Mouse (Mus musculus) heart, postnatal 0 days (tissue): ENCODE measurements around the gene Inha. TPM values are rescaled to one million over a fixed set of nuclear protein-coding genes. Genes with fewer than 3 reads are reported as not detected.

Experiments used
- ATAC-seq: fragments of 200-750 bp; cut with Nextera tagmentation; 2 replicates; pipeline ENCODE4 v1.8.0; 2017; ENCODE audit warnings: low read depth, moderate number of reproducible peaks, moderate library complexity; ENCODE audit not compliant: insufficient read depth
- DNase-seq: peaks from one replicate; pipeline ENCODE4 v3.0.0-alpha.2; 2016; ENCODE audit warnings: low spot score
- H3K27ac ChIP-seq: fragments of 300-500 bp; sonication (generic); 2 replicates; pipeline ENCODE4 v1.5.1; 2014; ENCODE audit warnings: low read depth, mild to moderate bottlenecking
- H3K27me3 ChIP-seq: fragments of 300-500 bp; sonication (generic); 2 replicates; pipeline ENCODE4 v1.6.1; 2014; ENCODE audit warnings: low read length, mixed read lengths; ENCODE audit not compliant: control insufficient read depth, insufficient read depth
- H3K36me3 ChIP-seq: fragments of 300-500 bp; sonication (generic); replicated peaks from 2 replicates; pipeline ENCODE4 v1.6.1; 2014; ENCODE audit warnings: low read length, mixed read lengths; ENCODE audit not compliant: control insufficient read depth, insufficient read depth
- H3K4me1 ChIP-seq: fragments of 300-500 bp; sonication (generic); 2 replicates; pipeline ENCODE4 v1.6.1; 2014; ENCODE audit warnings: antibody characterized with exemption; ENCODE audit not compliant: control insufficient read depth, insufficient read depth
- H3K4me2 ChIP-seq: fragments of 300-500 bp; sonication (generic); 2 replicates; pipeline ENCODE4 v1.6.1; 2014; ENCODE audit warnings: low read depth, mild to moderate bottlenecking, low read length, moderate library complexity
- H3K4me3 ChIP-seq: fragments of 300-500 bp; sonication (generic); 2 replicates; pipeline ENCODE4 v1.5.1; 2014; ENCODE audit warnings: low read depth, low read length
- H3K9ac ChIP-seq: fragments of 300-500 bp; sonication (generic); replicated peaks from 2 replicates; pipeline ENCODE4 v1.6.1; 2014; ENCODE audit warnings: low read depth, low read length, mixed read lengths
- H3K9me3 ChIP-seq: fragments of 300-500 bp; sonication (generic); replicated peaks from 2 replicates; pipeline ENCODE4 v1.6.1; 2016; ENCODE audit warnings: low read length; ENCODE audit not compliant: control insufficient read depth
- CTCF ChIP-seq: IDR thresholded peaks from 2 replicates; pipeline ENCODE4 v1.5.1; 2016; ENCODE audit warnings: antibody characterized with exemption, control low read depth, low read depth
- EP300 ChIP-seq: IDR thresholded peaks from 2 replicates; pipeline ENCODE4 v1.6.1; 2016; ENCODE audit warnings: antibody characterized with exemption, low read depth
- WGBS: fragments of 180-500 bp; shearing (Covaris S2); extraction: QIAGEN DNeasy Blood & Tissue Kit; methylation state at CpG from one replicate; pipeline ENCODE4 v1.1.7; 2014; 5-methylcytosine and 5-hydroxymethylcytosine counted together
- polyA plus RNA-seq: library from polyadenylated mRNA; unstranded; fragments of >200 nt; fragmentation: Nextera tagmentation; extraction: Ambion mirVana; gene quantifications from 2 replicates; pipeline ENCODE4 v1.2.1, GENCODE M21; 2015
- total RNA-seq: library from RNA; depleted of rRNA; stranded (reverse); fragments of >200 nt; gene quantifications from 2 replicates; pipeline ENCODE4 v1.2.3, GENCODE M21; 2014; ENCODE audit warnings: low replicate concordance

Inha gene
- total and polyA plus RNA-seq, 2 experiments from 2014 or later, result 7.3 to 8.2 TPM

- WGBS, result 85% methylated on average over 34 of the region's 34 CpGs
- Histone ChIP-seq H3K9me3 (no peaks in the 10 kb centered on the region), H3K4me3 (no peak overlapping the region)
Observed at GRCm38 (mm10) chr1:75490785-75491551, 15.9 kb upstream of the Inha start.

GRCm38 (mm10) chr1:75492579-75493170 is 14.2 kb upstream of the Inha start:
- Histone ChIP-seq H3K4me2 (no peak overlapping the region), H3K4me3 (no peak overlapping the region), H3K27ac (no peak overlapping the region), H3K4me1 (0 out of 2 replicates have a peak, but pooled peaks cover 6% of the 10 kb centered on the region), H3K9me3 (no peaks in the 10 kb centered on the region), H3K9ac (no peak overlapping the region), H3K36me3 (peaks cover 82% of the 10 kb centered on the region), H3K27me3 (peaks cover 10% of the 10 kb centered on the region; the same call in 1 of the 2 replicates)
- DNase-seq (no peak), ATAC-seq (no peak)
- WGBS, result 66% methylated on average over 24 of the region's 24 CpGs
- no peak for TF ChIP-seq CTCF
- no peak for TF ChIP-seq EP300

More at GRCm38 (mm10) chr1:75490785-75491551, 15.9 kb upstream of the Inha start:
- Histone ChIP-seq H3K4me2 (no peak overlapping the region), H3K27ac (no peak overlapping the region), H3K27me3 (peaks cover 23% of the 10 kb centered on the region), H3K4me1 (0 out of 2 replicates have a peak, but pooled peaks cover 6% of the 10 kb centered on the region), H3K36me3 (peaks cover 76% of the 10 kb centered on the region), H3K9ac (no peak overlapping the region)
- ATAC-seq (no peak), DNase-seq (no peak)
- TF ChIP-seq CTCF (no peak), EP300 (no peak)

- Histone ChIP-seq H3K36me3 (peaks cover 90% of the 10 kb centered on the region), H3K4me2 (no peak overlapping the region), H3K9ac (no peak overlapping the region), H3K27ac (no peak overlapping the region), H3K27me3 (no peaks in the 10 kb centered on the region), H3K4me3 (no peak overlapping the region), H3K4me1 (no peaks in the 10 kb centered on the region), H3K9me3 (no peaks in the 10 kb centered on the region)
- ATAC-seq, result peak; percentile 36; the same call in 1 of the 2 replicates
- 66% methylated on average over 12 of the region's 12 CpGs for WGBS
- DNase-seq, result no peak
- TF ChIP-seq CTCF (peak; percentile 65), EP300 (no peak)
Observed at GRCm38 (mm10) chr1:75494878-75495548, 11.9 kb upstream of the Inha start.

GRCm38 (mm10) chr1:75498897-75499296 is 8.0 kb upstream of the Inha start:
- Histone ChIP-seq H3K4me1 (peaks cover 8% of the 10 kb centered on the region), H3K4me2 (no peak overlapping the region), H3K9me3 (no peaks in the 10 kb centered on the region), H3K36me3 (peaks cover 83% of the 10 kb centered on the region), H3K4me3 (no peak overlapping the region), H3K9ac (no peak overlapping the region), H3K27ac (no peak overlapping the region), H3K27me3 (no peaks in the 10 kb centered on the region)
- WGBS, result 74% methylated on average over 4 of the region's 4 CpGs
- no peak for DNase-seq
- TF ChIP-seq CTCF, result no peak
- no peak for TF ChIP-seq EP300
- no peak for ATAC-seq

GRCm38 (mm10) chr1:75499441-75499840 is 7.4 kb upstream of the Inha start:
- no peak for DNase-seq
- no peaks in the 10 kb centered on the region for H3K27me3 ChIP-seq
- 75% methylated on average over 7 of the region's 7 CpGs for WGBS

More at GRCm38 (mm10) chr1:75499441-75499840, 7.4 kb upstream of the Inha start:
- H3K36me3 ChIP-seq, result peaks cover 83% of the 10 kb centered on the region
- no peak overlapping the region for H3K4me2 ChIP-seq
- no peak overlapping the region for H3K4me3 ChIP-seq
- TF ChIP-seq CTCF (peak; percentile 48), EP300 (no peak)
- no peak for ATAC-seq
- no peaks in the 10 kb centered on the region for H3K9me3 ChIP-seq
- H3K27ac ChIP-seq, result no peak overlapping the region
- H3K4me1 ChIP-seq, result peaks cover 13% of the 10 kb centered on the region
- no peak overlapping the region for H3K9ac ChIP-seq
